ENCODE assay signal across 27 mouse cellular contexts in the genomic region with DNA sequence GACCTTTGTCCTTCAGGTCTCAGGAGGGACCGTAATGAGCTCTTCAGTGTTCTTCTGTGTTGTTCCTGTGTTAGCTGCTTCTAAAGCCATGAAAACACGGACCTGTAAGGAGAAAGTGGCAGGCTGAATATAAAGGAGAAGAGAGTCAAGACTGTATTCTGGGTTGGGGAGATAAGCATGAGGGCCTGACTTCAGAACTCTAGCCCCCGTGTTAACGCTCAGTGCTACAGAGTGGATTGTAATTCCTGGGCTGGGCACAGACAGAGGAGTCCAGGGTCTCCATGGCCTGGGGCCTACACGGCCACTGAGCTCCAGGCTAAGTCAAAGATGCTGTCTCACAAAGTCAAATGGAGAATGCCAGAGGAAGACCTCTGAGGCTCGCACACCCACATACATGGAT.
DNase-seq lines count a peak whose midpoint lies in the region; ATAC-seq and TF ChIP-seq lines count a peak whose summit lies in the region.
"Had no signal": no experiment of that assay in that cellular context is flagged by ENCODE, and none has a peak within 500 bp of the region (broad histone marks: within the 10 kb centered on the region; RNA-seq: fewer than 3 reads in every experiment).

No protein-coding gene starts in this region.

- 77% methylated on average over 6 of the region's 6 CpGs for WGBS in spleen, adult 2 months
- 44% methylated on average over 6 of the region's 6 CpGs for WGBS in liver, embryonic 13.5 days (ENCODE audit: insufficient replicate concordance)
- 83% methylated on average over 6 of the region's 6 CpGs for WGBS in lung, adult 2 months

- H3K9ac ChIP-seq in liver, embryonic 13.5 days, result no peak overlapping the region
- H3K9ac ChIP-seq: embryonic facial prominence, embryonic 12.5 days; embryonic facial prominence, embryonic 15.5 days; forebrain, postnatal 0 days; heart, embryonic 13.5 days; hindbrain, embryonic 14.5 days had no signal

- H3K36me3 ChIP-seq in spleen, adult 2 months (ENCODE audit: control insufficient read depth, insufficient read depth, low read length), result 0 out of 2 replicates have a peak, but pooled peaks cover 1% of the 10 kb centered on the region
- peaks cover 3% of the 10 kb centered on the region; the same call in 1 of the 2 replicates for H3K36me3 ChIP-seq in liver, embryonic 13.5 days

- TF ChIP-seq CTCF in spleen, adult 2 months (IDR thresholded peaks at IDR 0.05; ENCODE audit: extremely low read depth, insufficient read depth, insufficient read length, insufficient replicate concordance), result no peak
- TF ChIP-seq CTCF in lung, adult 2 months (IDR thresholded peaks at IDR 0.05; ENCODE audit: insufficient read depth, low read length), result no peak

- no peaks in the 10 kb centered on the region for H3K27me3 ChIP-seq in spleen, adult 2 months (ENCODE audit: control insufficient read depth, insufficient read depth, low read length)
- no peaks in the 10 kb centered on the region for H3K27me3 ChIP-seq in liver, embryonic 13.5 days
- H3K27me3 ChIP-seq: CH12.LX; embryonic facial prominence, embryonic 12.5 days; embryonic facial prominence, embryonic 15.5 days; heart, embryonic 13.5 days; Patski had no signal

- no peak for DNase-seq in spleen, adult 2 months (ENCODE audit: low read depth in 1 of 2, low spot score in 2 of 2)
- no peak for DNase-seq in spleen, adult 12 weeks (ENCODE audit: low spot score)
- no peak for DNase-seq in liver, embryonic 13.5 days
- DNase-seq in ovary, postnatal 14 days (ENCODE audit: low spot score), result no peak
- no peak for DNase-seq in lung, adult 2 months
- DNase-seq in gastrocnemius, postnatal 36 days, result no peak
- DNase-seq: adrenal gland, postnatal 14 days; cerebellum, adult 11-12 months; cerebellum, adult 8-10 months; cerebellum, postnatal 10 days; forebrain, postnatal 0 days; gastrocnemius, postnatal 25 days; heart, adult 2 months; heart, postnatal 14 days; heart, postnatal 4 days had no signal

- H3K9me3 ChIP-seq in liver, embryonic 13.5 days (replicated peaks), result no peaks in the 10 kb centered on the region
- H3K9me3 ChIP-seq: embryonic facial prominence, embryonic 12.5 days; embryonic facial prominence, embryonic 15.5 days; G1E; heart, embryonic 10.5 days; heart, embryonic 13.5 days had no signal

- peak overlapping the region; percentile 39; the same call in 1 of the 2 replicates for H3K27ac ChIP-seq in spleen, adult 2 months (ENCODE audit: insufficient read depth, low read length)
- H3K27ac ChIP-seq in liver, embryonic 13.5 days, result no peak overlapping the region
- H3K27ac ChIP-seq: embryonic facial prominence, embryonic 12.5 days; embryonic facial prominence, embryonic 15.5 days; heart, adult 2 months; heart, embryonic 10.5 days; heart, embryonic 13.5 days; hindbrain, embryonic 14.5 days; hindbrain, postnatal 0 days had no signal

- H3K4me1 ChIP-seq in spleen, adult 2 months (ENCODE audit: control insufficient read depth, insufficient read depth, insufficient read length), result peaks cover 17% of the 10 kb centered on the region; the same call in 1 of the 2 replicates
- H3K4me1 ChIP-seq in liver, embryonic 13.5 days (replicated peaks), result peaks cover 17% of the 10 kb centered on the region; the same call in 1 of the 2 replicates
- no peaks in the 10 kb centered on the region for H3K4me1 ChIP-seq in lung, adult 2 months (ENCODE audit: control insufficient read depth, insufficient read depth, low read length)
- H3K4me1 ChIP-seq: embryonic facial prominence, embryonic 12.5 days; embryonic facial prominence, embryonic 15.5 days had no signal

- H3K4me3 ChIP-seq in spleen, adult 2 months (ENCODE audit: extremely low read depth, insufficient read depth, insufficient read length), result no peak overlapping the region
- no peak overlapping the region for H3K4me3 ChIP-seq in liver, embryonic 13.5 days (replicated peaks)
- no peak overlapping the region for H3K4me3 ChIP-seq in lung, adult 2 months (replicated peaks; ENCODE audit: extremely low read depth, low read depth, low read length)
- H3K4me3 ChIP-seq: embryonic facial prominence, embryonic 12.5 days; embryonic facial prominence, embryonic 15.5 days; heart, adult 2 months; heart, embryonic 10.5 days; heart, embryonic 13.5 days had no signal

- ATAC-seq in common myeloid progenitor, adult 5-6 weeks (replicated peaks; ENCODE audit: low read depth, poor library complexity, severe bottlenecking), result peak; percentile 2; the same call in 1 of the 2 replicates
- peak; percentile 55; the same call in 1 of the 2 replicates for ATAC-seq in liver, embryonic 13.5 days (ENCODE audit: low read depth)
- peak; percentile 50 for ATAC-seq in megakaryocyte-erythroid progenitor cell, adult 5-6 weeks (replicated peaks; ENCODE audit: low FRiP score, low TSS enrichment, poor library complexity, severe bottlenecking)
- ATAC-seq: forebrain, embryonic 14.5 days; forebrain, postnatal 0 days; hindbrain, postnatal 0 days; Patski had no signal

- H3K4me2 ChIP-seq in liver, embryonic 13.5 days, result peak overlapping the region; percentile 8; the same call in 1 of the 2 replicates
- H3K4me2 ChIP-seq: embryonic facial prominence, embryonic 12.5 days; embryonic facial prominence, embryonic 15.5 days; heart, embryonic 13.5 days; hindbrain, embryonic 14.5 days had no signal

- no peak for TF ChIP-seq POLR2A in spleen, adult 2 months (IDR thresholded peaks at IDR 0.05; ENCODE audit: low read depth, low read length)
- TF ChIP-seq POLR2A in lung, adult 2 months (IDR thresholded peaks at IDR 0.05; ENCODE audit: borderline replicate concordance, extremely low read depth, low read depth, low read length), result no peak

- intact Hi-C loops in gastrocnemius, postnatal 36 days (cut with DNase I), result no loop called here

Comparison
In these comparisons a context has a peak if more than half of its experiments do, and no peak if none do; other contexts are left out.
1. ATAC-seq: peak in every context shown above with its lines; median percentile 55 in liver, embryonic 13.5 days; 50 in megakaryocyte-erythroid progenitor cell, adult 5-6 weeks; 2 in common myeloid progenitor, adult 5-6 weeks.